11 mouse cellular contexts compared by ENCODE assay signal in the genomic region with DNA sequence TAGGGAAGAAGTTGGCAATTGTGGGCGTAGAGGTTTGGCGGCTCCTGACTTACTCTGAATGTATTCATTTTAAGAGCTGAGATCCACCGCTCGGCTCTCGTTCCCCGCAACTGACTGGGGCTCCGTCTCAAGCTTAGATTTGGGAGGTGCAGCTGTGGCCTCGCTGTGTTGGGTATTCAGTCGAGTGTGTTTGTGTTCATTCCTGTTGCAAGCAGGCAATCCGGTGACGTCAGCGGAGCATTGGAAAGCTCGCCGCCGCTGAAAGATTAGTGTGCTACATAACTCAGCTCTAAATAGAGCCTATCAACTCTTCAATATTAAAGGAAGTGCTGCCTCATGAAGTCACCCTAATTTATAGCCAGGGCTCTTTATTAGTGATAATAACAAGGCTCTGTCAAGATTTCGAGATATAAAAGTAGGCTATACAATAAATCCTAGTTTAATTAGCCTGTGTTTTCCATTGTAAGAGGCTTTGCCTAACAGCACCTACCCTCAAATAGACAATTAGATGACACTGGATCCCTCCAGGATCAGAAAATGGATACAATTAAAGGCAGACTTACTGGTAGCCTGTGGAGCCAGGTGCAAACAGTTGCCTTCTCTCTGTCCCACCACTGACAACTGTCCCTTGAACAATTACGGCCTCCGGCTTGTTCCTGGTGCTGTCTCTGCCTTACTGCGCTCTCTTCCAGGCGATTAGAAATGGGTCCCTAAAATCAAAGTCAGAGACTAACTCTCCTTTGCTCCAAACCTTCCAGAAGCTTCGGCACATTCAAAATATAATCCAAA. TPM values are rescaled to one million over a fixed set of nuclear protein-coding genes. Genes with fewer than 3 reads are reported as not detected.
A peak's percentile ranks its signal among the peaks of the same experiment; 100 is the strongest.
DNase-seq lines count a peak whose midpoint lies in the region; TF ChIP-seq lines count a peak whose summit lies in the region.
"Had no signal": no experiment of that assay in that cellular context is flagged by ENCODE, and none has a peak within 500 bp of the region (broad histone marks: within the 10 kb centered on the region; RNA-seq: fewer than 3 reads in every experiment).

No protein-coding gene starts in this region.

- peaks cover 3% of the 10 kb centered on the region for H3K4me1 ChIP-seq in heart, adult 2 months (ENCODE audit: control insufficient read depth, insufficient read depth, low read length)

- H3K4me3 ChIP-seq in heart, adult 2 months, result no peak overlapping the region
- H3K4me3 ChIP-seq: embryonic facial prominence, embryonic 12.5 days; lung, embryonic 15.5 days had no signal

- no peak for TF ChIP-seq EP300 in heart, adult 2 months (IDR thresholded peaks at IDR 0.05; ENCODE audit: insufficient read depth, low read depth, low read length)

- TF ChIP-seq POLR2A in heart, adult 2 months (IDR thresholded peaks at IDR 0.05; ENCODE audit: insufficient read depth, low read depth, low read length), result no peak

- H3K36me3 ChIP-seq in heart, adult 2 months (ENCODE audit: control insufficient read depth, insufficient read depth, low read length), result no peaks in the 10 kb centered on the region
- H3K36me3 ChIP-seq: embryonic facial prominence, embryonic 12.5 days; lung, embryonic 15.5 days had no signal

- no peak for TF ChIP-seq CTCF in heart, adult 2 months (IDR thresholded peaks at IDR 0.05)

- 70% methylated on average over 21 of the region's 21 CpGs for WGBS in heart, adult 2 months

- H3K27ac ChIP-seq in heart, adult 2 months, result peak overlapping the region; percentile 41; the same call in 1 of the 2 replicates
- H3K27ac ChIP-seq: embryonic facial prominence, embryonic 12.5 days; lung, embryonic 15.5 days had no signal

- H3K9ac ChIP-seq in heart, adult 2 months (ENCODE audit: low read depth, low read length), result no peak overlapping the region
- H3K9ac ChIP-seq: embryonic facial prominence, embryonic 12.5 days; lung, embryonic 15.5 days had no signal

- H3K27me3 ChIP-seq in heart, adult 2 months (ENCODE audit: control insufficient read depth, insufficient read depth, low read length), result no peaks in the 10 kb centered on the region
- H3K27me3 ChIP-seq: embryonic facial prominence, embryonic 12.5 days had no signal

- intact Hi-C loops in heart, adult 2 months (cut with DNase I), result no loop called here

- H3K79me2 ChIP-seq in heart, adult 2 months (replicated peaks; ENCODE audit: control insufficient read depth, insufficient read depth, low read length), result no peaks in the 10 kb centered on the region

- peak; percentile 44 to 47 for DNase-seq in heart, adult 2 months
- DNase-seq in heart, adult 8-10 months (ENCODE audit: low spot score), result no peak
- DNase-seq in urinary bladder, adult 2 months (ENCODE audit: low spot score), result peak; percentile 28
- no peak for DNase-seq in urinary bladder, postnatal 25 days (ENCODE audit: low spot score)
- DNase-seq in layer of hippocampus, postnatal 14 days (ENCODE audit: low spot score in 2 of 2), result peak; percentile 19 to 44
- peak; percentile 42 to 64 for DNase-seq in right cerebral cortex, adult 2 months (ENCODE audit: low spot score in 2 of 2)
- DNase-seq in thymus, adult 18-20 months, result no peak
- DNase-seq in cerebellum, adult 9-11 months, result no peak

RNA-seq across cellular contexts. Expression of gene Fez2, which starts 36.4 kb away (rescaled TPM):
- 10 to 100 TPM; 76.7 to 80.1 TPM for total RNA-seq in heart, adult 2 months (2021)
- polyA plus RNA-seq in heart, adult 2 months (2012; rRNA removed), result 50.4 and 79.4 TPM in 2 replicates
- total RNA-seq in heart, adult 8-10 months (2022), result 10 to 100 TPM; 77.0 to 92.6 (median 86.4) TPM
- polyA plus RNA-seq in urinary bladder, adult 2 months (2012; rRNA removed), result 122 and 125 TPM in 2 replicates
- total RNA-seq in layer of hippocampus, postnatal 14 days (2021), result 10 to 100 TPM; 31.6 to 34.9 TPM

RNA-seq across cellular contexts. Expression of gene Vit, which starts 53.5 kb away (rescaled TPM):
- 1 to 10 TPM; 1.6 to 1.7 TPM for total RNA-seq in heart, adult 2 months (2021)
- polyA plus RNA-seq in heart, adult 2 months (2012; rRNA removed), result 2.7 and 4.4 TPM in 2 replicates
- 1 to 10 TPM in 3 of 4 experiments, under 1 TPM in 1; 0.98 to 2.1 (median 1.6) TPM for total RNA-seq in heart, adult 8-10 months (2022)
- 2.0 and 2.2 TPM in 2 replicates for polyA plus RNA-seq in urinary bladder, adult 2 months (2012; rRNA removed)
- total RNA-seq in layer of hippocampus, postnatal 14 days (2021), result 10 to 100 TPM in 1 of 2 experiments, 1 to 10 TPM in 1; 8.0 to 10.2 TPM
- total RNA-seq: ES-E14 had no signal

Comparison
In these comparisons a context has a peak if more than half of its experiments do, and no peak if none do; other contexts are left out.
1. DNase-seq: peak in heart, adult 2 months (2 of 2), urinary bladder, adult 2 months (single experiment), layer of hippocampus, postnatal 14 days (2 of 2) and right cerebral cortex, adult 2 months (2 of 2); none in heart, adult 8-10 months (single experiment), urinary bladder, postnatal 25 days (single experiment), thymus, adult 18-20 months (0 of 2) and cerebellum, adult 9-11 months (single experiment).